Mouse (Mus musculus): ENCODE data around the gene Sez6l.
"Not testable (repeated sequence)": the region's sequence is repeated elsewhere in the genome, so short reads cannot be mapped to it uniquely, and the experiment has no call there.

Sez6l gene

DNA sequence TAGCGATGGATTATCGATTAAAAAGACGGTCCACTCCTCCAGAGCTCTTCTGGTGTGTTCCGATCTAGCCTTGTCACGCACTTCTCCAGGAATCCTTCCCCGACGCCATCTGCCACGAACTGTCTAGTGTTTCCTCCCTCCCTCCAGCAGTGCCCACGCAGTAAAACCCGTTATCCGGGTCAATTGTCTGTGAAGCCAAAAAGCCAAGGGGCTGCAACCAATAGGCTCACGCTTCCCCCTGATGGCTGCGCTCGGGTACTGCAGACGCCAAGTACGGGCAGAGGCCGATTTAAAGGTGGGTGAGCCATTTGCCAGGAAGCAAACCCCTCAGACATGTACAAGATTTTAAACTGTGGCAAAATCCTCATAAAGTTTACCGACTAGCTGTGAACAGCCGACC is 148.0 kb downstream of the Sez6l start:
- DNase-seq = peak; percentile 87

DNA sequence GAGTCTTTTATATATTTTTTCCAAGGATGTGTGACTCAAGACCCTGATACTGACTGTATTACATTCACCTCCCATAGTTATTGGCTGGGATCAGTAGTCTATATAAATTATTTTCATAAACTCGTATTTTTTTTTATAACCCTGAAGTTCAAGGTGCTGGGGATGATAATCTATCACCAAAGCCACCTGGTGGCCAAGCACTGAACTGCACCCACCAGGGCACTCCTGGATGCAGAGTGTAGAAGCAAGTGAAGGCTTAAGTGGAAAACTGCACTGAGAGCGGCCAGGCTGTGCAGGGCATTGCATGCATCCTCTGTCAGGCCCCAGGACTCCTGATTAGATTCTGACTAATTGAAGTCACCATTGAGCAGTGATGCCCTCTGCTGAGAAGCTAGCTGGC is 149.7 kb downstream of the Sez6l start:
- DNase-seq = peak; percentile 73

DNA sequence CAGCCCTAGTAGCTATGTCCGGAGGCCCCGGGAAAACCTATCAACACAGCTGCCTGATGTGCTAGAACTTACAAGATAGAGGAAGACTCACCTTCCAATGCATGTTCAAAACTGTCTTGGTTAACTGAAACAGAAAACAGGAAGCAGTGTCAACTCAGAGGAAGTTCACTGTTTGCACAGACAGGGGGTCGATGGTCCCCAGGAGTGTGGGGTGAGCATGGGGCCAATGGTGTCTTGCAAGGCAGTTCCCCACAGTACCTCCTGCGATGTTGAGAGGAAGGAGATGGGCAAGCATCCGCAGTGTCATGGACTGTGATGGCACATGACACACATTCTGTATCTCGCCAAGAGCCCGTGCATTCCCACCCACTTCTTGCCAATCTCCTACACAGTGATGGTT is 150.3 kb downstream of the Sez6l start:
- DNase-seq = no peak

DNA sequence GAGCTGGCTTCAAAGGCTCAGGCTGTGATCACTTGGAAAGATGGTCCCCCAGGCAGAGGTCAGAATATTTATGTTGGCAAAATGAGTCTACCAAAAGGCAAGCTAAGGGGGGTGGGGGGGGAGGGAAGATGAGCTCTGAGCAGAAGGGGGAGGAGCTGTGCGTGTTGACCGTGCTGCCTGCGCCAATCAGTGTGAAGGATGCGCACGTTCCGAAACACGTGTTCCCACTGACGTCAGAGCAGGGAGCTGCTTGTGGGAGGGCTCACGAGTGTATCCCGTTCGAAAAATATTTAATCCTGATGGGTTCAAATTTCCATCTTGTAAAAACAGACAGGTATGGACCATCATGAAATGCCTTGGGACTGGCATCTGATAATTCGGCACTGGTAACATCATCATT is 157.4 kb downstream of the Sez6l start:
- peak; percentile 73 for DNase-seq

DNA sequence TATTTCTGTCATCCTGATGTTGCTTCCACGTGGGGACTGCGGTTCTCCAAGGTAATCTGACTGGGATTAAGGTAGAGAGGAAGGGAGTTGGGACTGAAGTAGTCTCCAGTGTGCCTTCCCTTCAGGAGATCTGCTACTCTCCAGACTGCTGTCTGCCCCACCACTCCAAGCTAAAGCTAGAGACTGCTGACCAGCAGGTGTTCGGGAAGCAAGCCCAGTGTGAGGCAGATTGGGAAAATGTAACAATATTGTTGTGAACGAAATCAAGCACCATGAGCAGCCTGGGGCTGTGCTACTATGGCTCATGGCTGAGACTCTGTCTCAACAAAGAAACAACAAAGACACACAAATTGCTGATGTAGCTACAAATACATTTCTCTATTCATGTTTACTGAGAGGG is 159.0 kb downstream of the Sez6l start:
- no peak for DNase-seq

DNA sequence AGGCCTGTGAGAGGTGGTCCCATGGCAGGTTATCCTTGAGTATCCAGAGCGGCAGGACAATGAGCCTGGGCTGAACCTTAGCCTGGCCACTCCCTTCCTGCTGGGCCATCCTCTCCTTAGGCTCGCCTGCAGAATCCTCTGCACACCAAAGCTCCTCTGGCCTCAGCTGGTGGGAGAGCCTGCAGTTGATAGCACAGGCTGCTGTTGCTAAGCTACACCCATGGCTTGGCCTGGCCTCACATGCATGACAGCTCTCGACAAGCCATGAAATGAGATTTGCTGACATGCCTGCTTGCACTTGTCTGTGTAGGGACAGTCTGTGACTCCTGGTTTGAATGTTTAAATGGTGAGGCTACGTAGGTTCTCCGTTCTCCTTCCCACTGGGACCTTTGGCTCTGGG is 160.3 kb downstream of the Sez6l start:
- peak; percentile 34 for DNase-seq

DNA sequence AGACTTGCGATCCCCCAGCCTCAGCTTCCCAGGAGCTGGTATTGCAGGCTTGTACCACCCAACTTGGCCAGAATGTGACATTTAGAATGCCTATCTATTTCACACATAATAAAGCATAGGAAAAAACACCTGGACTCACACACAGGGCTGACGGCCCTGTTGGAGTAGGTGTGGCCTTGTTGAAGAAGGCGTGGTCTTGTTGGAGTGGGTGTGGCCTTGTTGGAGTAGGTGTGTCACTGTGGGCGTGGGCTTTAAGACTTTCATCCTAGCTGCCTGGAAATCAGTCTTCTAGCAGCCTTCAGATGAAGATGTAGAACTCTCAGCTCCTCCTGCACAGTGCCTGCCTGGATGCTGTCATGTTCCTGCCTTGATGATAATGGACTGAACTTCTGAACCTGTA is 164.2 kb downstream of the Sez6l start:
- DNase-seq = not testable (repeated sequence)

DNA sequence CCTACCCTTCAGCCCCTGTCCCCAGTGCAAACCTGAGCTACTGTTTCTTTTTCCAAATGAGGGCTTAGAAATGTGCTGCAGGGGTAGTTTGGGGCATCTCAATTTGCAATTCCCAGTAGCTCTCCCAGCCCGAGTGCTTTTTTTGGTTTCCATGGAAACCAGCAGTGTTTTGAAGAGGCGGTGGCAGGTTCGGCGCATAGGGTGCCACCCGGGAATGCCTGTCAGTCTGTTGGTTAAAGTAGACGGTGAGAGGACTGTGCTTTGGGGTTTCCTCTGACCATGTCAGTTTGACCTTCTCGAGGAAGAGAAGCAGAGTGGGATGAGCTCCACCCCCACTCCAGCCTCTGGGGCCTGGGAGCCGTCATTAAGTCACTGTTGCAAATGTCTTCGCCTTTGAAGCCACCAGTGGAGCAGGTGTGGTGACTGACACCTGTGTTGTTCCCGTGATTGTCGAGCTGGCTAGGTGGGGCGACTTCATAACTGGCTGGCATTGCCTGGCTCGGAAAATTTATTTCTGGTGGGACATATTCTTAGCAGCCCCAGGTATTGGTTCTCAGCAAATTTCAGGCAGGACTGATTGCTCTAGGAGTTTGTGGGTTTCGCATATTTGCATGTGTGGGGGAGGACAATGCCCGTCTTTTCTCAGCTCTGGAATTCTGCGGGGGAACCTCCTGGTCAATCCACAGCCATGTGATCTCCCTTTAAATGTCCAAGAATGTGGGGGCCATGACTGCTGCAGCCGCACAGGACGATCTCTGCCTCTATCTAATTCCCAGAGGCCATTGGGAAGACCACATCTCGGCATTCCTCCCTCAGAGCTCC is 165.3 kb downstream of the Sez6l start:
- peak; percentile 74 for DNase-seq

DNA sequence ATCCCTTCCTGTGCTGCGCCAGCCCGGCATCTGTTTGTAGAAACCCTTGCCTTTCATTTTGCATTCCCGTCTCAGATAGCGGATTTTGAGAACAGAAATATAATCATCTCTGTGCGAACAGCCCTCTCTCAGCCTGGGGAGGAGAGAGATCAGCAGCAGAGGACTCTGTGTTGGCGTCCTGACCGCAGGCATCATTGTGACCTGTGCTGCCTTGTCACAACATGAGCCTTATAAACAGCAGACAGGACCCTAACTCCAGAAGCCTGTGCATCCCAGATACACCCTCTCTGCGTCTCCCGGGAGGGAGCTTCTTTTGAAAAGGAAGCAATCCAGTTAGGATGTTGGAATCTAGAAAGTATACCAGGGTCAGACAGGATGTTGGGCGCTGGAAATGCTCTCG is 165.9 kb downstream of the Sez6l start:
- no peak for DNase-seq

DNA sequence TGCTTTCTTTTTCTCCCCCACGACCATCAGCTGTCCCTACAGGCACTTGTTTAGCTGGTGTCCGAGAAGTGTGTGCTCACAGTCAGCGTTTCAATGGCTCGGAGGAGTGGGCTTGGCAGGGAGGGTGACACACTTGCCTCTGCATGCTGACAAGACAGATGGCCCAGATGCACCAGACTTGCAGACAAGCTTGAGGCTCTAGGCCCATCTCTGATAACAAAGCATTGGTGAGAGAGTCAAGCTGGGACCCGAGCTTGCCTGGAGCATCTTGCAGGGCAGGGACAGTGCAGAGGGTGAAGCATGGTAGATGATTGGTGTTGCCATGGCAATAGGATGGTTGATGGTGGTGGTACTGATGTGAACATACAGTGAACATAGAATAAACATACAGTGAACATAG is 167.7 kb downstream of the Sez6l start:
- DNase-seq = no peak

DNA sequence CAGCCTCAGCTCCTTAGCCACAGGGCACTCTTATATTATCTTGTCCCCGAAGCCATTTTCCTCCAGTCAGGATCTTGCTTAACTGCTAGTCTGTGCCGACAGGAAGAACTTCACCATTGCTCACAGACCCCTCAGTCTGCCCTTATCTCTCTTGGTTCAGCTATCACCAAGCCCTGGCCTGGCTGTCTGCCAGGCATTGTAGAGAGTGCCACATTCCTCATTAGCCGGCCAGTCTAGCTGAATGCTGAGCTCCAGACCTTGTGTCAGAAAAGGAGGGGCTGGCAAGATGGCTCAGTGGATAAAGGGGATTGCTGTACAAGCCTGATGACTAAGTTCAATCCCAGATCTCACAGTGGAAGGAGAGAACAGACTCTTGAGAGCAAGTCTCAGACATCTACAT is 171.0 kb downstream of the Sez6l start:
- DNase-seq = no peak

DNA sequence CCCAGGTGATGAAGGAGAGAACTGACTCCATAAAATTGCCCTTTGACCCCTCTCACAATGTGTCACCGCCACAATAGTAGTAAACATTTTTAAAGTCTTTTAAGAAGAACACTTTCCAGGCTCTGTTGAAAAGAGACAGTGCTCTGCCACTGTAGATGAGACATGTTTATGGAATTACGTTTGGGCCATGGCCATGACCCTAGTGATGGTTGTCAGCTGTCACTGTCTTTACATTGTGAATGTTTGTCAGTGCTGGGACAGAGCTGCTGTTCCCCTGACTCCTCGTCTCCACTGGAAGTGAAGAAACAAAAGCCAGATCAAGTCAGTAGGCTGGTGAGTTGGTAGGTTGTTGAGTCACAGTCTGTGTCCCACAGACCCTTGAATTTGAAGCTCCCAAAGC is 174.5 kb downstream of the Sez6l start:
- no peak for DNase-seq

DNA sequence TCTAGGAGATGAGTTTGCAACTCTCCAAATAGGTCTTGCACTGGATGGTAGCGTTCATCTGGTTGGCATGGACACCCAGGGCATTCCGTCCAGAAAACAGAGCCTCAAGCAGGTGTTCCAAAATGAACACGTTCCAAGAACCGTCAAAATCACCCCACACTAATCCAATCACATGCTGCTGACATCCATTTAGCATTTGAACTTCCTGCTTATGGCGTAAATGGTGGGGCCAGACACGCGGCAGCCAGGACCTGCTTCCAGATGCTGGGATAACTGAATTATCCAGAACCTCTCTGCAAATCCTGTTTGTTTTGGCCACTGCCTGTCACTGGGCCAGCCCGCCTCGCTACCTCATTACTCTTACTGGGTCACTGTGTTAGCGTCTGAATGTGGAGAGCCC is 177.7 kb downstream of the Sez6l start:
- DNase-seq = no peak

DNA sequence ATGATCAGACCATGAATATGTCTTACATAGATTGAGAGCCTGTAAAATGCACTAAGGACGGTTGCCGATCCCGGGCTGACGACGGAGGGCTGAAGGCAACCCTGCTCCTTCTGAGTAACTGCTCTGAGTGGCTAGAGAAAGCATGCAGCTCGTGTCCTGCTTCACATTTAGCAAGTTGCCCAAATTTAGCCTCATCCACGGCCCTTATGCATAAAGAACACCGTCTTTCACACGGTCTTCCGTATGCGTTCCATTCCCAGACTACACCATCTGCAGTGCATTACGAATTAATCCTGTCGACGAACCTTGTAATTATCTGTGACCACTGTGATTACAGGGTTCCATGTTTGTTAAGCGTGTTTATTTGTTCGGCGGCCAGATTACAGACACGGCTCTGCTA is 180.9 kb downstream of the Sez6l start:
- peak; percentile 22 for DNase-seq

DNA sequence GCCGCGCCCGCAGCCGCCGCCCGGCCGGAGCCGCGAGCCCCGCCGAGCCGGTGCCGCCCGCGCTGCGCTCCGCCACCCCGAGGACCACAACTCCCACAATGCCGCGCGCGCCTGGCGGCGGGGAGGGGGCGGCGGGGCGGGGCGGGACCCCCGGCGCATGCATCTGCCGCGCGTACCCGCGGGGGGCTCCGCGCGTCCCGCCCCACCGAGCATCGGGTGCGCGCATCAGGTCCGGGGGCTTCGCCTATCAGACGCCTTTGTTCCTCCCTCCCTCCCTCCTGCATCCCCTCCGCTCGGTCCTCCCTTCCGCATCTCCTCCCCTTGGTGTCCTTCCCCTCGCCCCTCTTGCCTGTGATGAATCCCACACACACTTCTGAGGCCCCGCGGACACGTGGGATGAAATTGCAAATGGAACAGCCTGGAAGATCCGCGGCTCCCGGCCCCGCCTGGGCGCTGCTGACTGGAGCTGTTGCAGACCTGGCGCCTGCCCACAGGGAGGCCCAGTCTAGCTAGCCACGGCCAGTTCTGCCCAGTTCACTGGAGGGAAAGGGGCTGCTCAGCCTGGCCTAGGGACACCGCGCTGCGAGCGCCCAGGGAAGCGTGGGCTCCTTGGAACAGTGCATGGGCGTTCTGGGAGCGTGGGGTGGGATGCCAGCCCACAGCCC is 182.1 kb downstream of the Sez6l start, which contains the start of gene Asphd2:
Asphd2 (minus strand) TSS at position 88 of the 665 bp plus-strand sequence.
- DNase-seq = peak; percentile 95

DNA sequence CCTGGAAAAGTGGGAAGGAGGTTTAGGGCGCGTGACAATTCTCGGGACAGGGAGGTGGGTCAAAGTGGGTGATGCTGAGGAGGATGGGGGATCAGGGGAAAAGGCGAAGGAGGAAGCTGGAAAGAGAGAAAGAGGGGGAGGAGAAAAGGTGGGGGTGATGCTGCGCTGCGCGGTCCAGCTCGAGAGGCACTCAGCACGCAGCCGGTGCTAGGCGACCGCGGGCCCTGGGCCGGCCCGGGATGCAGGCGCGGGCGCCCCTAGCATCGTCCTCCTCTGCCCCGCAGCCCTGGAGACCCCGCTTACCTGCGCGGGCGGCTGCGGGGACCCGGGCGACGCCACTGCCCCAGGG is 182.6 kb downstream of the Sez6l start:
- no peak for DNase-seq

DNA sequence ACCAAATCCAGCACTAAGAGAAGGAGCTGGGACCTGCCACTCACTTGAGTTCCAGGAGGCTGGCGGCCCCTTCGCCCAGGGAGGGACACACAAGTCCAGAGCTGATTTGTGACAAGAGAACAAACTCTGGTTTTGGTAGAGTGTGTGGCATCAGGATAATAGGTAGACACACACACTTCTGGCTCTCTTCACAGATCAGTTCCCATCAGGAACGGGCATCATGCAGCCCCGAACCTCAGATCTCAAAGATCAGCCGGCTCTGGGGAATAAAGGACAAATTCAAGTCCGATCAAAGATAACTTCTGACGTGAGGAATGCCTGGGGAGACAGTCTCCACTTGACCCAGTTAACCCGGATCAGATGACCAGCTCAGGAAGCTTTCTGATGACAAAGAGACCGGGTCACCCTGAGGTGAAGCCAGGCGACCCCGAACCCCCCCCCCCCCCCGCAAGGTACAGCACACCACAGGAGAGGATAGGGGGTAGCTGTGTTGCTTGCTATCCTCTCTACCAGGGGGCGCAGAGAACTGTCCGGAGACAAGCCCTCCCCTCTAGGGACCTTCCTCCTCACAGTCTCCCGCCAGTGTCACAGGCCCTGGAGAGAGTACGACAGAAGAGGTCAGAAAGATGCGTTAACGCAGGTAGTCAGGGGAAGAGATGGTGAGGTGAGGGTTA is 183.1 kb downstream of the Sez6l start:
- peak; percentile 28 for DNase-seq

DNA sequence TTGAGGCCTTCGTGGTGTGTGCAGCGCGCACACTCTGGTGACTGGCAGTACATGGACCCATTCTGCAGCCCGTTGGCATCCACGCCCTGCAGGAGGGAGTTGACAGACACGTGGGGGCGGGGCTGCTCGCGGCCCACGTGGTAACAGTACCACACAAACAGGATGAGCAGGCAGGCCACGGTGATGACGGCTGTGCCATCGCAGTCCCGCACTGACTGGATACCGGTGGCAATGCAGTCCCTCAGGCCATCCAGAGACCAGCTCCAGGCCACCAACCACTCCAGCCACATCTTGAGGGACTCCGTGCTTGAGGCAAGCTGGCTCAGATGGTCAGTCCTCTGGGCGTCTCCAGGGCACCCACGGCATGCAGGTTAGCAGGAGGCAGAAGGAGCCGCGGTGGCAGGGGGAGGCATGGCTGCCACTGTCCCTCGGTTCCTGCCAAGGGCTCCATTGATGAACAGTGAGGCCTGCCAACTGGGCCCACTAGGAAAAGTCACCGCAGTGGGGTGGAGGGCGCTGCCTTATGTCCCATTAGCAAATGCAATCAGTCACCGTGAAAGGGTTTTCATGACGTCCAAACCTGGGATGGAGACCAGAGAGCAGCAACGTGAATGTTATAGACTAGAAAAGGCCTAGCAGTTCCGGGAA is 185.2 kb downstream of the Sez6l start:
- no peak for DNase-seq

DNA sequence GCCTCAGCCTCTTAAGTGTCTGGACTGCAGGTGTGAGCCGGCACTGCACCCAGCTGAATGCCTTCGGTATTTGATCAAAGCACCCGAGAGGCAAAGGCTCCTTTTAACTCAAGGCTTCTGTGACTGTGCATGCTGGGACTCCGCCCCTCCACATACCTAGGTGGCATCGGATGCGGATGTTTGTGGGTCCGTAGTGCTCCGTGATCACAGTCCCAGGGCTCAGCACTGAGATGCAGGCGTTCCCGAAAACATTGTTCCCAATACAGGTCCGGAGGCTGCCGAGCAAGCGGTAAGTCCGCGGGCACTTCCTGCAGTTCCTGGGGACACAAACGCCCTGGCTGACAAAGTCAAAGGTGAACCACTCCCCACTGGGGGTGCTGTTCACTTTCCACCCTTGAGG is 186.0 kb downstream of the Sez6l start:
- no peak for DNase-seq

DNA sequence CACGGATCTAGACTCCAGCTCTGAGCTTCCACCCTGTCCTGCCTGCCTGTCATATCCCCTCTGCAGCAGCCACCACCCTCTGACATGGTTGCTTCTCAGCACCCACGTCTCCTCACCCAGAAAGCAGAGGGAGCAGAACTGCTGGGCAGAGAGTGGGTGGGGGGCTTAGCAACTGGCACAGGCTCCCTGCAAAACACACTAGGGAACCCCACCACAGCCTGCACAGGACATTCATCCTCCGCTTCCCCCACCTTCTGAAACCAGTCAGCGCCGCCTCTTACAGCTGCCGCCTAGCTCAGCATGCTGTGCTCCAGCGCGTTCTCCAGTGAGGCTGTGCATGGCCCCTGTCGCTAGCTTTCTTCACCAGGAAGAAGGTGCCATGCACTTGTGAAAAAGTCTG is 187.6 kb downstream of the Sez6l start:
- DNase-seq = no peak

DNA sequence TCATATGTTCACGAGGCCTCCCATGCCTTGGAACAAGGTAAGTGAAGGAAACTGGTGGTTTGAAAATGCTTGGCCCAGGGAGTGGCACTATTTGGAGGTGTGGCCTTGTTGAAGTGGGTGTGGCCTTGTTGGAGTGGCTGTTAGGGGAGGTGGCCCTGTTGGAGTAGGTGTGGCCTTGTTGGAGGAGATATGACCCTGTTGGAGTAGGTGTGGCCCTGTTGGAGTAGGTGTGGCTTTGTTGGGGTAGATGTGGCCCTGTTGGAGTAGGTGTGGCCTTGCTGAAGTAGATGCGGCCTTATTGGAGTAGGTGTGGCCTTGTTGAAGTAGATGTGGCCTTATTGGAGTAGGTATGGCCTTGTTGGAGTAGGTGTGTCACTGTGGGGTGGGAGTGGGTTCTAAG is 191.0 kb downstream of the Sez6l start:
- no peak for DNase-seq

DNA sequence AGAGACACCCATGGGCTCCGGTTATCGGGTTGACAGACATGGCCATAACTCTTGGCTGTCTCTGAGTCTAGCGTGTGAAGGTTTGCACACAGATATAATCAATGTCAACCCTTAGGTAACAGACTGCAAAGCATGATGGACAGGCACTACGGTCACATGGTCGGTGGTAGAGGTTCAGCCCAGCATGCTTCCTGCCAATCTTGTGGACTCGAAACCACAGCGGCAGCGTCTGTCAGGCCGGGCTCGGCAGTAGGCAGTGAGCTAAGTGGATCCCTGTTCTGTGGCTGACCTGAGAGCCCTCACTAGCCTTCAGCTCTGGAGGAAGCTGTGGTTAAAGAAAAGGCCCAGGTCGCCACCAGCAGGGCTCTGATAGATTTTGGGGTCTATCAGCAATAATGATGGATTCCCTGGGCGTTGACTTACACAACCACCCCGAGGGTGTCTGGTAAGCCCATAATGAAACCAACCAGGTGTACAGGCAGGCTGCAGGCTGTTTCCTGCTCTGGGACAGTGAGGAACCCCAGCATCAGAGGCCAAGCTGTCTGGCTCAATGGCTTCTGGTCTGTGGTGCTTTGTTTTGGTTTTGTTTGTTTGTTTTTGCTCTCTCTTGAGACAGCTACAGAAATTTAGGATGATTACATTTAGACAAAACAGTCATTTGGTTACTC is 192.0 kb downstream of the Sez6l start:
- no peak for DNase-seq

All from embryo, embryonic 11 days (tissue).